Mouse (Mus musculus): Measurements from ENCODE around the gene Yme1l1.

DNA sequence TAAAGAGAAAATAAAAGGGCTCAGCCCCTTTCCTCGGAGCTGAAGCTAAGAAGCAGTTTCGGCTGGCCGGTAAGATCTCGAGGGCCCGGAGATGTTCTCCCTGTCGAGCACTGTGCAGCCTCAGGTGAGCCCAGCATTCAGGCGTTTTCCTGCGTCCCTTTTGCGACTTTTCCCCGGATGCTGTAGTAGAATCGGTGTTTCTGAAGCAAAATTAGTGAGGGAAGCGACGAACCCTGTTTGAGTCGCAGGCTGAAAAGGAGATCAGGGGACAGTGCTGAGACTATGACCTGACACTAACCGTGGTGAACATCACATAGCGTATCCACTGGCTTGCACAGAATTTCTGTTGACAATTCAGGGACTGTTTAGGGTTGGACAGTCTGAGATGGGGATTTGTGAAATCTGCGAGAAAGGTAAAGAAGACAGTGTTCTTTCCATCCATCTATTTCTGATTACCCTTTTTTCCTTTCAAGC lies 476 bp downstream of the Yme1l1 start:
- no peak for TF ChIP-seq POLR2AphosphoS2 (IDR thresholded peaks at IDR 0.05; ENCODE audit: insufficient read length, low read depth)
- TF ChIP-seq MYOD1 (IDR thresholded peaks at IDR 0.05; ENCODE audit: control insufficient read depth in 1 of 3, insufficient read length in 2 of 3, low read depth in 2 of 3), result no peak
- no peak for TF ChIP-seq POLR2A (IDR thresholded peaks at IDR 0.05; ENCODE audit: insufficient read length, low read depth)
